Mouse (Mus musculus) liver, embryonic 12.5 days (tissue): ENCODE results near the gene Gm10197. TPM values are rescaled to one million over a fixed set of nuclear protein-coding genes. Genes with fewer than 3 reads are reported as not detected.

Experiments used
- ATAC-seq: fragments of 200-750 bp; cut with Nextera tagmentation; 2 replicates; pipeline ENCODE4 v1.8.0; 2017; ENCODE audit warnings: moderate number of reproducible peaks, mild to moderate bottlenecking, moderate library complexity
- H3K27ac ChIP-seq: fragments of 300-500 bp; sonication (generic); 2 replicates; pipeline ENCODE4 v1.5.1; 2016; ENCODE audit warnings: mild to moderate bottlenecking
- H3K27me3 ChIP-seq: fragments of 300-500 bp; sonication (generic); replicated peaks from 2 replicates; pipeline ENCODE4 v1.6.1; 2016; ENCODE audit warnings: mild to moderate bottlenecking, moderate library complexity
- H3K36me3 ChIP-seq: fragments of 300-500 bp; sonication (generic); 2 replicates; pipeline ENCODE4 v1.6.1; 2016; ENCODE audit warnings: mild to moderate bottlenecking, moderate library complexity
- H3K4me1 ChIP-seq: fragments of 300-500 bp; sonication (generic); 2 replicates; pipeline ENCODE4 v1.6.1; 2016
- H3K4me2 ChIP-seq: fragments of 300-500 bp; sonication (generic); 2 replicates; pipeline ENCODE4 v1.6.1; 2016; ENCODE audit warnings: mild to moderate bottlenecking, moderate library complexity
- H3K4me3 ChIP-seq: fragments of 300-500 bp; sonication (generic); 2 replicates; pipeline ENCODE4 v1.5.1; 2016; ENCODE audit warnings: mild to moderate bottlenecking, moderate library complexity
- H3K9ac ChIP-seq: fragments of 300-500 bp; sonication (generic); 2 replicates; pipeline ENCODE4 v1.6.1; 2016; ENCODE audit warnings: mild to moderate bottlenecking, moderate library complexity
- H3K9me3 ChIP-seq: fragments of 300-500 bp; sonication (generic); replicated peaks from 2 replicates; pipeline ENCODE4 v1.6.1; 2016; ENCODE audit warnings: mild to moderate bottlenecking, moderate library complexity
- WGBS: fragments of 180-500 bp; shearing (Covaris S2); methylation state at CpG from one replicate; pipeline ENCODE4 v1.1.7; 2016; ENCODE audit not compliant: insufficient replicate concordance; 5-methylcytosine and 5-hydroxymethylcytosine counted together
- polyA plus RNA-seq: library from polyadenylated mRNA; unstranded; fragments of >200 nt; fragmentation: Nextera tagmentation; extraction: Ambion mirVana; gene quantifications from 2 replicates; pipeline ENCODE4 v1.2.1, GENCODE M21; 2016

Gene Gm10197
- polyA plus RNA-seq, 1 experiment from 2014 or later, result not detected

DNA sequence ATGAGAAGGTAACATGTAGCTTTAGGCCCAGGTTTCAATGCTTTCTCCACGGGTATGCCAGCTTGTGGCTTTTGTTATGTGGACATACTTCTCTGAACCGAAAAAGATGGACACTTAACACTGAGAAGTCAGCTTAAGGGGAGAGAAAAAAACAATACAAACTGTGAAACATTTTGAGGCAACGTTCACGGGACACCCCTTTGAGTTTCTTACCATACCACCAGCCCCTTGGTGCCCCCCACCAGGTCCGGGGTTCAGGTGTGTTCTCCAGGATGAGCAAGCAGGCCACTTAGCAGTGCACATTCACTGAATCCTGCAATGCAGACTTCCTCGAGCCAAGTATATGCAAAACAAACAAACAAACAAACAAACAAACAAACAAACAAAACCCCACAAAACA is 46.7 kb downstream of the Gm10197 start:
- Histone ChIP-seq H3K27ac (peak overlapping the region; percentile 98), H3K36me3 (no peaks in the 10 kb centered on the region), H3K9ac (peak overlapping the region; percentile 80), H3K4me3 (peak overlapping the region; percentile 52), H3K4me2 (peak overlapping the region; percentile 71), H3K27me3 (no peaks in the 10 kb centered on the region), H3K4me1 (peaks cover 86% of the 10 kb centered on the region), H3K9me3 (no peaks in the 10 kb centered on the region)
- no peak for ATAC-seq
- WGBS, result 56% methylated on average over 6 of the region's 6 CpGs

DNA sequence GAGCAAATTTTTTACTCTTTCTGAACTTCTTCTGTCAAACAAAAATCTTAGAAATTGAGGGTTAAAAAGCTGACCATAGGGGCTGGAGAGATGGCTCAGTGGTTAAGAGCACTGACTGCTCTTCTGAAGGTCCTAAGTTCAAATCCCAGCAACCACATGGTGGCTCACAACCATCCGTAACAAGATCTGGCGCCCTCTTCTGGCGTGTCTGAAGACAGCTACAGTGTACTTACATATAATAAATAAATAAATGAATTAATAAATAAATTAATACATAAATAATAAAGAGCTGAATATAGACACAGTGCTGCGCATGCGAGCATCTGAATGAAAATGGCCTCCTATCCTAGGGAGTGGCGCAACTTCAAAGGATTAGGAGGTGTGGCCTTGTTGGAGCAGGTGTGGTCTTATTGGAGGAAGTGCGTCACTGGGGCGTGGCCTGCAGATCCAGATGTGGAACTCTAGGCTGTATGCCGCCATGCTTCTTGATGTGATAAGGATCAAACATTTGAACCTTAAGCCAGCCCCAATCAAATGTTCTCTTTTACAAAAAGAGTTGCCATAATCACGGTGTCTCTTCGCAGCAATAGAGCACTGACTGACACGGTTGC is 49.0 kb downstream of the Gm10197 start:
- Histone ChIP-seq H3K4me3 (no peak overlapping the region), H3K36me3 (no peaks in the 10 kb centered on the region), H3K9me3 (no peaks in the 10 kb centered on the region), H3K27ac (no peak overlapping the region), H3K4me2 (no peak overlapping the region), H3K4me1 (peaks cover 88% of the 10 kb centered on the region), H3K9ac (no peak overlapping the region), H3K27me3 (no peaks in the 10 kb centered on the region)
- no peak for ATAC-seq
- 81% methylated on average over 12 of the region's 12 CpGs for WGBS

Other genes starting within 250 kb of the Gm10197 start
- gene Add3, start 231.3 kb downstream of the Gm10197 start, polyA plus RNA-seq, result 42.1 and 42.2 TPM in 2 replicates
- 38.3 and 39.3 TPM in 2 replicates for gene Mxi1, start 61.2 kb downstream of the Gm10197 start, polyA plus RNA-seq
- gene Smndc1, start 18.8 kb upstream of the Gm10197 start, polyA plus RNA-seq, result 29.3 and 30.6 TPM in 2 replicates
- gene Dusp5, start 157.3 kb upstream of the Gm10197 start, polyA plus RNA-seq, result 5.7 and 5.9 TPM in 2 replicates
- 289 and 313 TPM in 2 replicates for gene Nutf2-ps1, start 217.3 kb upstream of the Gm10197 start, polyA plus RNA-seq
- gene Smc3, start 228.6 kb upstream of the Gm10197 start, polyA plus RNA-seq, result 52.9 and 53.3 TPM in 2 replicates